Mouse (Mus musculus) lung, postnatal 14 days (tissue): ENCODE measurements at regions not wholly inside any gene's neighbourhood (a gene's known extent, or its start where the extent isn't known, plus 50 kb on each side); places are given as distances from the start of the nearest gene placed in this dataset.

Experiments used
- DNase-seq: peaks from one replicate; pipeline ENCODE4 v3.0.0; 2021

DNA sequence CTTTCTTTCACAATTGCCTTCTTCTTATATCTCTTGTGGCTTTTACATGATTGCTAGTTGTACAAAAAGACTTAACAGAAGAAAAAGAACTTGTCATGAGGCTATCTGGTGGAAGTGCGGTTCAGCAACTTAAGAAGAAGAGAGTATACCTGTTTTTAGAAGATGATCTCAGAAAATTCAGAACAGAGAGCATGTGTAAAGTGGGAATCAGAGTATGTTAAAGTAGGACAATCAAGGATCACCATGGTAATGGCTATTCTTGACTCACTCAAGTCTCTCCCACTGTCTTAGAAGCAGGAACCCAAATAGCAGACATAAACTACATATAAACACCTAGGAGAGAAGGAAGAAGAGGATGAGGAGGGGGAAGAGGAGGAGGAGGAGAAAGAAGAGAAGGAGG, 857.9 kb upstream of the Nr2f1 start:
- DNase-seq, result no peak

DNA sequence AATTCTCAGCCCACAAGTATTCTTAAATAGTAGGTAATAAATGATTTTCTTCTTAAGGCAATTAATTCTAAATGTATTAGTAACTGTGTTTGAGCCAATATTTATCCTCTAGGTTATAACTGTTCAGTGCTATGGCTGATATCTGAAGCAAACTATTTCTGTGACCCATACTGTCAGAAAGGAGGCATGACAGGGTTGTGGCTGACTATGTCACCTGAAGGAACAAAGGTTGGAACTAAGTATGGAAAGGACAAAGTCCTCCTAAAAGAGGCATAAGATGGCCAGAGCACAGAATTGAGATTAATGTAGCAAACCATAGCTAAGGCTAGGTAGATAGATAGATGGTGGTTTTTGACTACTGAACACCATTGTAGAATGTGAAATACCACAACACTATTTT, 854.9 kb upstream of the Nr2f1 start:
- no peak for DNase-seq

DNA sequence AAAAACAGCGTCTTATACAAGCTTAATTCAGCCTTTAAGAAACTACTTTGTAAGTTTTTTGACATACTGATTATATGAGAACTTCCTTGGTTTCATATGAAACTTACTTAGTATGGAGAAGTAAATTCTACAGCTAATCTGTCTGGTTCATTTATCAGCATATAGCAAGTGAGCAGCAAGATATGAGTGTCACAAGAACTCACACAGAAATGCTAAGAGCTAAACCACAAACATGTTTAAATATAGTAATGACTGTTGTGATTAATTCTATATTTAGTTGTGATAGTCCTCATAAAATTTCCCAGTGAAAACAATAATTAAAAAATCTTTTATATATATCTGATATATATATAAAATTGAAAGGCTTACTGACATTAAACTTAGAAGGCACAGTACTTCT, 853.9 kb upstream of the Nr2f1 start:
- DNase-seq, result no peak

DNA sequence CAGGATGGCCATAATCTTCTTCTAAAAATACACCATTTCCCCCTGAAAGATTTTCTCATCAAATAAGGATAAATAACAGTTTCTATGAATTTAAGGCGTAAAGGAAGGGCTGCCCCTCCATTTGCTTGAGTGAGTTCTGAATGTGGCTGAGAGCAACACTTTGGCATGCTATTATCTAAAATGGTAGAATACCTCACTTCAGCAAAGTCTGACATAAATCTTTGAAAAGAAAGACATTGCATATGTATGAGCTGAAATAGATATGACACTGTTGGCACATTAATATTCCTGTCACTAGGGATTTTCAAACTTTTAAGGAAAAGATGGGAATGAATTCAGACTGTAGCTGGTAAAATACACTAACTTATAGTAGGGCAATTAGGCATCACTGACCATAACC, 847.7 kb upstream of the Nr2f1 start:
- no peak for DNase-seq

DNA sequence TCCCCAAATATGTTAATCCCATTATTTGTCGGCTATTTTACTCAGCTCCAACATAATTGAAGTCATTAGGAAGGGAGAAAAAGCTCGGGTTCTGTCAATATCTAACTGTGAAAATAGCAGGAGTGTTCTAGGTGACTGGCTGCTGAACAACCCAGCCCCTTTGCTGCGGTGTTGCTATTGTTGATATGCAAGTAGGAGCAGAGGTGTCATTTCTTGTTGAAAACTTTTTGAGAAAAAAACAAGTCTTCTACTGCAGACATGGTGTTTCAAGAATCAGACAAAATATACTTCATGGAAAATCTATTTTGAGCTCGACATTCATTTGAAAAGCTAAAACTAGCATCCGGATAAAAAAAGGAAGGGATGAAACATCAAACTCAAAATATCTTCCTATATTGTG, 845.1 kb upstream of the Nr2f1 start:
- no peak for DNase-seq

DNA sequence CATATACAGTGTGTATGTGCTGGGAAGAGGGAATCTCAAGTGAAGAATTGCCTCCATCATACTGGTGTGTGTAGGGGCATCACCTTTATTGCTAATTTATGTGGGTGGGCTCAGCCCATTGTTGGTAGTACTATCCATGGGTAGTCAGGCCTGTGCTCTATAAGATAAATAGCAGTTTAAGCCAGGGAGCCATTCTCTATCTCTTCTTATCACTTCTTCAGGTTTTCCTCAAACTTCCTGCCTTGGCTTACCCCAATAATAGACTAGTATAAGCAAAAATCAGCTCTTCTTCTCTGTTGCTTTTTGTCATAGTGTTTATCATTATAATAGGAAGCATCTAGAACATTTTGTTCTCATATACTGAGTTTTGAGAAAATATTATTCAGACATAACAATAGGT, 838.3 kb upstream of the Nr2f1 start:
- no peak for DNase-seq

DNA sequence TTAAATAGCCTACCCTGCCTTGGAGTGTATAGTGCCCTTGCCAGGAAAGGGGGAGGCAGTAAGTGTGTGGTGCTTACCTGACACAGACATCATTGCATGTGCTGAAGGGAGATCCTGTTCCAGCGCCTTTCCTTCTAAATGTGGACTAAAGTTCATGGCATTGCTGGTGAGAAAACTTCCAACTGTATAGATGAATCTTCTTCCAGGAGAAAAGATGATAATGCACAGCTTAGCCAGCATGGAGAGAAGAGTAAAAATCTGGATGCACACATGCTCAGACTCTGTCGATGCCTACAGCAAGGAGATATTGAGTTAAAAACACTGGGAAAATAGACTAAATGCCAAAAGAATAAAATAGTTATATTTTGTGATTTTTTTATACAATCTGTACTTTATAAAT, 835.7 kb upstream of the Nr2f1 start:
- no peak for DNase-seq

DNA sequence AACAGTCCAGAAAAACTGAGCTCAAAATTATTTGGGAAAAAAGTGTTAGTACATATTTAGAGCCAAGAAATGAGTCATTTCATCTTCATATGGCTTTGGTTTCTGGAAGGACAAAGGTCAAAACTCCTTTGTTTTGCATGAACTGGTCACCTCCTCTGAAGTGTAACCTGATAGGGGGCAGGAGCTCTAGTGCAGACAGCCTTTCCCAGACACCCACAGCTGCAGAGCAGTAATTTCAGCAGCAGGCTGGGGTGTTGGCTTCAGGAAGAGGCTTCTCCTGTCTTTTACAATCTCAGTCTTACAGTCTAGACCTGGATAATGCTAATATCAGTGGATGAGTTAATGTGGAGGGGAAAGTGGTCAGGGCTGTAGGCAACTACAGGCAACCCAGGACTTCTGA, 830.4 kb upstream of the Nr2f1 start:
- no peak for DNase-seq

DNA sequence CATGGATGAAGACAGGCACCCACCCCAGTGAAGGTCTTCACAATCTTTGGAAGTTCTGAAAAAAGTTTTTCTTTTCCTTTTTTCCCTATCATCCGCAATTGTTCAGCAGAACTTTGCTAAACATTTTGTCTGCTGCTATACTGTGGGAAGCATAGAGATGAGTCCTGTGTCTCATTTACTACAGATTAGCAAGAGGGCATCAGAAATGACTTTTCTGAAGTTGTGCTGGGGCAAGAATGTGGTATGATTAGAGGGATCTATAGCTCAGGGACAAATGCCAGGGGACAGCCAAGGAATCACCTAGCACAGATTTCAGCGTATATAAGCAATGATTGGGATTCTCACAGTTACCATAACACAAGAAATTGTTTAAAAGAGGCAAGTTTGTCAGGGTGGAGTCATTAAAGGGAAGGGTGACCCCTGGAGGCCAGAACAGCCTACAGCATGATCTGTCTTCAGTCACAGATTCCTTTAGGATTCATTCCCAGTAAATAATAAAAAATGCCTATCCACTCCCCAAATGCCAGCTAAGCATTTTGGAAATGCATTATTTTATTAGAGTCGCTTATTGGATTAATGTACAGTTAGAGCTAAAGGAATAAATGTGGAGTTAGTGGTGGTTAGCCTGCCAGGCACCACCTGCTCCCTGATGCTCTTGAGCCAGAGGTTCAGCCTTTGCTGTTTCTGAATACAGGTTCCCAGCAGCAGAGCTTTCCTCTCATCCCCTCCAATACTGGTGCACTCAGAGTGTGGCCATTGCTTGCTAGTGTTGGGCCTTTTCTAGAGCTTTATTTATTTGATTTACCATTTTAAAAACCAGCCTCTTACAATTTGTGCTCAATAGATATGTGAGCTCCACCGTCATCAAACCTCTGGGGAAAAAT, 828.6 kb upstream of the Nr2f1 start:
- peak; percentile 32 for DNase-seq

DNA sequence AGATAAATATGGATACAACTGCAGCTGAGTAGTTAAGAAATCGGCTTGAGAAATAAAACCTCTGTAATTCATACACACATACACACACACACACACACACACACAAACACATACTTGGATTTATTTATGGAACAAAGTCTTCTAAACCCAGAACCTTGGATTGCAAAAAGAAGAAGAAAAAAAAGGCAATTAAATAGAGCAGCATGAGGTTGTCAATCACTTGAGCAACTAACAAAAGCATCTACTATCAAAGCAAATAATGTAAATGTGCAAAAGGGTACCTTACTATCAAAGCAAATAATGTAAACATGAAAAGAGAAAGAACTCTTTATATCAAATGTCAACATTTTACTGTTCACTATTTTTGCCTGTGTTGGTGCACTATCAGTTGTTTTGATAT, 826.1 kb upstream of the Nr2f1 start:
- DNase-seq, result no peak

DNA sequence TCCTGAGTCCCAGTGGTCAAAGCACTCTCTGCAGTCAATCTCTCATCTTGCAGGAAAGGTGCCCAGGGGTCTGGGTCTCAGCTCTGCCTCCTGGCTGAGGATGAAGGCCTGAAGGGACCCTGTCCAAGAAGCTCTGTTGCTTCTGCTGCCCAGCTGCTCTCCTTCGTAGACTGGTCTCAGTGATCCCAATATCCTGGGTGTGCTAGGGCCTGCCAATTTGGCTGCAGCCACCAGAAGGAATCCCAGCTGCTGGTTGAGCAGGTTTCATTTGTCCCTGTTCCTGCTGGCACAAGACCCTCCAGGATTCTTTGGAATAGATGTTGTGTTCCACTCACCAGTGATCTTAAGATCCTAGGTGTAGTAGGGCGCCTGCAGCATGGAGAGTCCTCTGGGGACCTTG, 818.5 kb upstream of the Nr2f1 start:
- DNase-seq, result no peak

DNA sequence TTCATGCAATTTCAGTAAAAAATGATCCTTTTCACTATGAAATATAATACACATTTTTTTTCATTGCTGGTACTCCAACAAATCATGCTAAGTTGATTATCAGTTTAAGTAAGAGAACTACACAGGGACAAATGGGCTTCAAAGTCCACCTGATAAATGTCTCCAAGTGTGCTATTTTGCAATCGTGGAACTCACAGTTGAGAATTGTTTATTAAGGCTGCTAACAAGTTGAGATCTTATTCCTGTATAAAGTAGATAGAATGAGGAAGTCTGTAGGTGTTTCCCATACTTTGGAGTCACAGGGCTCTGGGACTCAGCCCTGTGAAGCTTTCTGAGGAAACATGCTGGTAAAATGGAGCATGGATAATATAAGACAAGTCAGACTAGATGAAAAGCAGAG, 803.8 kb upstream of the Nr2f1 start:
- no peak for DNase-seq

DNA sequence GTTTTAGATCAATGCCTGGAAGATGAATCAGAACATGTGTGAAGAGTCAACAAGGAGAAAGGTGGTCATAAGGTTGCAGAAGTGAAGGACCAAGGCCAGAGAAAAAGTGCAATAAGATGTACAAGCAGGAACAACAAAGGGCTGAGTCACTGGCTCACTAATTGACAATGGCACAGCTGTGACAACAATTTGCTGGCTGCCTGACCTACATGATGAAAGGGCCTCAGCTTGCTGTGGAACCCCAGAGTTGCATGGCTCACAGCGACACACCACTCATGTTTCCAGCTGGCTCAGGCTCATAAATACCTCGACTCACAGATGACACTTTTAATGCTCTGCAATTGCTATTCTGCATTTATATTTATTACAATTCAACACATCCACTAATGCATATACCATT, 799.3 kb upstream of the Nr2f1 start:
- no peak for DNase-seq

DNA sequence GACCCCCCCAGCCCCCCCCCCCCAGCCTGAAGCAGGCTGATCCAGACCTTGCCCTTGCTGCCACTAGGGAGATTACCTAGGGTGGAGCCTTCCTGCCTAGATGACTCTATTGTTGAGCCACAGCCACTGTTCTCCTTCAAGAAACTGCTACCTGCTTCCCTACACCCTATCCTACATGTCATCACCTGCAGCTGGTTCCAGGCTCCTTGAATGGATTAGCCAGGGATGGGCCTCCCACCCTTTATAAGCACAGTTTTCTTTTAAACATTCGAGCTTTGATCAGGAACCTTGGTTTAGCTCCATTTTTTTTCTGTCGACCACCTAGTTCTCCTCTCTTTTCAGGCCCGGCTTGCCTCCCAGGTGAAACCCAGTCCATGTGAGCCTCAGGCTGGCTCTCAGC, 792.8 kb upstream of the Nr2f1 start:
- DNase-seq, result no peak

DNA sequence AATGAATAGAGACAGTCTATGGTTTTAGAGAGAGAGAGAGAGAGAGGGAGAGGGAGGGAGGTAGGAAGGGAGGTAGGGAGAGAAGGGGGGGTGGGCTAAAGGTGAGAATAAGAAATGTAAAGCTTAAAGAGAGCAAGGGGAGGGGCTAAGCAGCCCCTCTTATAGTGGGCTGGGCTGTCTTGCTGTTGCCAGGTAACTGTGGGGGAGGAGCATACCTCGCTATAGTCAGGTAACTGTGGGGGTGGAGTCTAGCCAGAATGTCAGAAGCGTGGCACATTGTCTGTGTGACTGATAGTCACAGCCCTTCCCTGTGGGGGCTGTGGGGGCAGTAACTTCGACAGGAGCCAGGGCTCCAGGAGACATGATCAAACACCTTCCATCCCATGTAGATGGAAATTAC, 786.4 kb upstream of the Nr2f1 start:
- DNase-seq, result no peak

DNA sequence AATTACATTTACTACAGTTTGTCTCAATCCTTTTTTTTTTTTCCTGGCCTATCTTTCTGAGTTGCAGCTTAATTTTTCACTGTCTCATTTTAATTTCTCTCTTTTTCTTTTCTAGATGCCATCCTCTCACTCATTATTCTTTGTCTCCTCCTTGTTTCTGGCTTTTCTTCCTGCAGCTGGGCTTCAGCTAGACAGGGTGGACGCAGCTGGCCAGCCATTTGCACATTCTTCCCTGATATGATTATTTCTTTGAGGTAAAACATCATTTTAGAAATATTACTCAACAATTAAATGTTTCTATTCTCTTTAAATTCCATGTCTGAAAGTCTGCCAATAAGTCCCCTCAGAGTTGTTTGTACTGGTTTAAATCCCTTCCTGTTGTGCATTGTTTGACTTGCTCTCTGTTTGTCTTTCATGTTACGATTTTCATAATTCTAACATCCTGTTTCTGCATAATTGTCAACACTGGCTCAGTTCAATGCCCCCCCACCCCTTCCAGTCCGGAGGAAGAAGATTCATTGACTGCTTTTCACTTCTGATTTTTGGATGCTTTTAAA, 777.7 kb upstream of the Nr2f1 start:
- DNase-seq, result no peak

DNA sequence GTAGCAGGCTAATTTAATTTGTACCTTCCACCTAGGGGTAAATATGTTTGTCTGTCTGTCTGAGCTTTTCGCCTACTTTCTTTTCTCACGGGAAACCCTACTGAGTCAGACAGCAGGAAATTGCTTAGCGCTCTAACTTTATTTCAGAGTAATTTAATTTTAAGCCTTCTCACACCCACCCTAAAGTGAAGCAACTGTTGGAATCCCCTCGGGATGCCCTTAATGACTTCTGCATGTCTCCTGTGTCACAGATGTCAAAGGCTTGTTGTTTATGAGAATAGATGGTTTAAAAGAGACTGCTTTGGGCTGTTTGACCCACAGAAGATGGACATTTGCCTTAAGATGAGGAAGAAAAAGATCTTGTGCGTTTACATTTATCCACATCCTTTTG, 738.8 kb upstream of the Nr2f1 start:
- no peak for DNase-seq

DNA sequence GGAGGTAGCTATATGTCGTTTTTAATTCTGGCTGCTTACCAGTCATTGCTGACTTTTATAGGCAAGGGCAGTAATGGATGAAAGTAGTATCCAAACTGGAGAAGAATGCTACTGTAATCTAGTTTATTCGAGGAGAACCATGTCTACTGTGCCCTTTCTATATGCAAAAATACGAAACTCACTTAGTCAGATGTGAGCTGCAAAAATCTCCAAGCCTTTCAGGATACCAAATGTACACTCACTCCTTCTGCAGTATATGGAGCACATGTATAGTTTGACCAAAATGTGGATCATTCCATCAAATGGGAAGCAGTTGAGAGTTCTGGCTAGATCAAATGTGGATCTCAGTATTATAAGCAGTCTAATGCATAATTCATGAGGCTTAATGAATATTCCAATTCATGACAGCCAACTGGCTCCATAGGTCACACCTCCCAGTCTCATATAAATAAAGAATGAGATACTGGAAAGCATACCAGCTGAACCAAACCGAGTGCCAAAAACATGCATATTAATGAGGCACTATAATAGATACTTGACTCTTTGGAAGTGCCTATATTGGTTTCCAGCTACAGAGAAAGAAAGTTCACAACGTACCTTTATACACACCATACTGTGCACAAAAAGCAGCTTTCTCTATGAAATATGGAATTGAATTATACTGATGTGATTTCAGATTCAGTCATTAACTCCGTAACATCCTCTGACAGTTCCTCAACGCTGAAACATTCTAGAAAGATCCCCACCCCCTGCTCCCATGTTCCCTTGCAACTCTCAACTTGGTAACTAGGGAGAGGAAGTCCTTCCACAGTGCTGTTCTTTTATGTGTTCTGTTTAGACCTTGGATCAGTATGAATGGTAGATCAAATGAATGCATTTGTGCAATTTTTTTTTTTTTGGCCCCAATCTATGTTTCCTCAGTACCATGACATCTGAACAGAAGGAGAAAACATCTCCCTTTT, 738.1 kb upstream of the Nr2f1 start:
- no peak for DNase-seq

DNA sequence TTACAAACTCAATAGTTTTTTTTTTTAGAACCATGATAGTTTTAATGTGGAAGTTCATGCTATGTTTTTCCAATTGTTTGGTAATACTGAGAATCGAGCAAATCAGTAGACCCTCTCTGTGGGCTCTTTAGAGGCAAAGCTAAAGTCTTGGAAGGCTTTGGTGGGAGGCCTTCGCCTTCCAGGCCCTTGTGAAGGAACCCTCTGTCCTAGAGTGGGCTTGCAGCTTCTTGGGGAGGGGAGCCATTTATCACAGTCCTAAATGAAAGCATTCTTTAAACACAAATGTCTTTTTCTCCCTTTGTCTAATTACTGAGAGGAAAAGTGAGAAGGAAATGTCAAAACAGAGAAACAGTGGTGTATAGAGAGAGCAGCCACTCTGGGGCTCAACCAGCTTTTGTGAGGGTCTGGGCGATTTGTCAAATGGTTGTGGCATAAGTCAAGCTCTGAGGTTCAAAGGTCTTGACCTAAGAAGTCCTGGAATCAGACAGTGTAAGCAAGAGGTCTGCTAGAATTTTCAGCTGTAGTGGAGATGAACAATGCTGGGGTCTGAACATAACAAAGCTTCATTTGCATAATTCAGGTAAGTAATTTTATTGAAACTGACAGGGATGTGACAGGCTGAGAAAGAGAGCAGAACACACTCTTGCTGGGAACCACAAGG, 736.6 kb upstream of the Nr2f1 start:
- no peak for DNase-seq

DNA sequence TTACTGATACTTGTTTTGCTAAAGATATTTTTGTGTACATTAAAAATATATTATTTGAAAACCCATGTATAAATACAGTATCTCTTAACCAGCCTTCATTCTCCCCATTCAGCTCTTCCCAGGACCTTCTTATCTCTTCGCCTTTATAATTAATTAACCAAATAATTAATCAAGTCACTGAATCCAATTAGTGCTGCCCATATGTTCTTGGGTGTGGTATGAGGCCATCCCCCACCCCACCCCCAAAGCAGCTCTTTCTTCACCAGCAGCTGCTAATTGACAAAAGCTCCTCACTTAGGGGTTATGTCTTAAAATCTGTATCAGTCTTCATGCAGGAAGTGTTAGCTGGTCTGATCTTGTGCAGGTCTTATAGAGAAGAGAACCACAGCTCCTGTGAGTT, 728.8 kb upstream of the Nr2f1 start:
- DNase-seq, result no peak

DNA sequence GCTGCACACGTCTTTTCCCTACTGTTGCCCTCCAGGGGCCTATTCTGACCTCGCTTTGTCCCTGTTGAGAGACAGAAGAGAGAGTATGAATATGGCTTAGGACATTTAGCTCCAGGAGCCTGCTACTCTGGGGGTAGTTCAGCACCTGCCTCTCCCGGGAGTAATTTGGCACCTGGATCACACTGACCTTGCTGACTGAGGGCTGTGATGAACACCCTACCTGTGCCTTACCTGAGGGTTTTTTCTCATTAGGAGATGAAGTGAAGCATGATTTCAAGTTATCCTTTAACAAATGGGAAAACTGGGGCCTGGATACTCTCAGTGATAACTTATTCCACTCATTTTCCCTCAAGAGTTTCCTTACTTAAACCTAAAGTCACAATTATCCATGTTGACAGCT, 721.2 kb upstream of the Nr2f1 start:
- no peak for DNase-seq

DNA sequence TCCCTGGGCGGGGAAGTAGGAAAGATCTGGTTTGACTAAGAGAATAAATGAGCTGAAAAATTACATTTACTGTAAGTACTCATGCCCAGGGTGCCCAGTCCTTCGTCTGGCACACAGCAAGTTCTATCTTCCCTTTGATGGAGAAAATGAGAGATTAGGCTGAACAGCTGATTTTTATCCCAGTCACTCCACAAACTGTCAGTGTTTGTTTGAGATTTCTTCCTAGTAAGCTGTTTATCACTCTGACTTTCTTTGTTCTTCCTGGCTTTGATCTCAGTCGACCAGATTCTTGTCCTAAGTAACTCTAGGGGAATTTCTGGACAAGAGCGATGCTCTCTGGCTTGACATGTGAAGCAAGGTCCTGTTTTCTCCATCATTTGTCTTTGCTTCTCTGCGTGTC, 710.3 kb upstream of the Nr2f1 start:
- DNase-seq, result peak; percentile 8

DNA sequence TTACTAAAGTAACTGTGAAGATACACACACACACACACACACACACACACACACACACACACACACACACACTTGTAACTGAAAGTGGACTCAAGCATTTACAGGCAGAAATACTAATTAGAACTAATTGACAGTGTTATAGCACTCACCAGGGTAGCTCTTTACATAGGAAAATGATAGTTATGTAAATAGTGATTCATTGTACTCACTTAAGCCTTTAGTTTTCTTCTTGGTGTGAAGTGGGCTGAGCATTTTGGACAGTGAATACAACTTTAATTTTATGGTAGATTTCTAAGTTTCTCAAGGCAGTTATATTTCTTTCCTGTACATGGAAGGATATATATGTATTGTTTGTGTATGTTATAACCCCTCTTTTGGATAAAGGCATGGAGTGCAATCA, 704.5 kb upstream of the Nr2f1 start:
- no peak for DNase-seq
